Mouse (Mus musculus): Measurements from ENCODE around the gene Pgbd5.

- no peak for TF ChIP-seq TBP (conservative IDR thresholded peaks at IDR 0.05; ENCODE audit: low read depth, low read length)
- no peak for TF ChIP-seq POLR2A (IDR thresholded peaks at IDR 0.05; ENCODE audit: low read depth, low read length)
- TF ChIP-seq ZMIZ1 (IDR thresholded peaks at IDR 0.05; ENCODE audit: low read depth, low read length) = no peak
- no peak for TF ChIP-seq CTCF (conservative IDR thresholded peaks at IDR 0.05 in 1 of 2, IDR thresholded peaks at IDR 0.05 in 1 of 2; ENCODE audit: low read depth in 2 of 2, low read length in 2 of 2)
- TF ChIP-seq ZC3H11A (IDR thresholded peaks at IDR 0.05; ENCODE audit: low read depth, low read length) = no peak
- no peak for TF ChIP-seq UBTF (IDR thresholded peaks at IDR 0.05; ENCODE audit: low read depth, low read length)
- TF ChIP-seq MAX (IDR thresholded peaks at IDR 0.05; ENCODE audit: low read length) = no peak
- no peak for TF ChIP-seq CHD2 (IDR thresholded peaks at IDR 0.05; ENCODE audit: low read length)
- no peak for TF ChIP-seq EP300 (IDR thresholded peaks at IDR 0.05; ENCODE audit: low read length)
- no peak for TF ChIP-seq USF2 (conservative IDR thresholded peaks at IDR 0.05; ENCODE audit: low read depth, low read length)
- no peak for TF ChIP-seq GABPA (IDR thresholded peaks at IDR 0.05; ENCODE audit: insufficient replicate concordance, low read depth, low read length)
- TF ChIP-seq CHD1 (IDR thresholded peaks at IDR 0.05; ENCODE audit: low read depth, low read length) = no peak
- no peak for TF ChIP-seq SMC3 (IDR thresholded peaks at IDR 0.05; ENCODE audit: low read depth, low read length)
- no peak for TF ChIP-seq MAZ (IDR thresholded peaks at IDR 0.05; ENCODE audit: low read depth, low read length)
Measured at GRCm38 (mm10) chr8:124461103-124461502, 21.6 kb upstream of the Pgbd5 start.

Measured in CH12.LX (cell line).